Mouse (Mus musculus) thymus, adult 2 months (tissue): ENCODE measurements around the gene Dnaaf2. TPM values are rescaled to one million over a fixed set of nuclear protein-coding genes. Genes with fewer than 3 reads are reported as not detected.

ENCODE experiments used
- DNase-seq: peaks from one replicate; pipeline ENCODE4 v3.0.0; 2021
- H3K27ac ChIP-seq: fragments of 200-500 bp; 2 replicates; pipeline ENCODE4 v1.5.1; 2012; ENCODE audit warnings: low read length, control low read depth; ENCODE audit not compliant: control insufficient read depth, insufficient read depth
- H3K27me3 ChIP-seq: fragments of 200-500 bp; 2 replicates; pipeline ENCODE4 v1.6.1; 2012; ENCODE audit warnings: mild to moderate bottlenecking, low read length, moderate library complexity, mixed read lengths; ENCODE audit not compliant: control insufficient read depth, insufficient read depth
- H3K36me3 ChIP-seq: fragments of 200-500 bp; 2 replicates; pipeline ENCODE4 v1.6.1; 2012; ENCODE audit warnings: mild to moderate bottlenecking, low read length, moderate library complexity; ENCODE audit not compliant: control insufficient read depth, insufficient read depth
- H3K4me1 ChIP-seq: fragments of 200-500 bp; replicated peaks from 2 replicates; pipeline ENCODE4 v1.6.1; 2012; ENCODE audit warnings: low read length; ENCODE audit not compliant: control insufficient read depth, insufficient read depth
- H3K4me3 ChIP-seq: fragments of 200-500 bp; 2 replicates; pipeline ENCODE4 v1.5.1; 2012; ENCODE audit warnings: mild to moderate bottlenecking, low read length, control low read depth, moderate library complexity; ENCODE audit not compliant: control insufficient read depth, insufficient read depth
- CTCF ChIP-seq: fragments of 200-500 bp; IDR thresholded peaks from 2 replicates; pipeline ENCODE4 v1.5.1; 2012; ENCODE audit warnings: mild to moderate bottlenecking, control low read depth, low read length, moderate library complexity, borderline replicate concordance; ENCODE audit not compliant: control insufficient read depth, poor library complexity, insufficient read depth; ENCODE audit errors: extremely low read depth
- POLR2A ChIP-seq: fragments of 200-500 bp; IDR thresholded peaks from 2 replicates; pipeline ENCODE4 v1.6.1; 2012; ENCODE audit warnings: mild to moderate bottlenecking, low read length, control low read depth, moderate library complexity; ENCODE audit not compliant: control insufficient read depth, poor library complexity, insufficient read depth; ENCODE audit errors: extremely low read depth
- WGBS: fragments of 180-500 bp; shearing (Covaris S2); methylation state at CpG from one replicate; pipeline ENCODE4 v1.1.7; 2018; 5-methylcytosine and 5-hydroxymethylcytosine counted together
- polyA plus RNA-seq: library from polyadenylated mRNA; depleted of rRNA; stranded (reverse); fragments of >200 nt; gene quantifications from 2 replicates; pipeline ENCODE4 v1.2.3, GENCODE M21; 2012

The Dnaaf2 gene
- polyA plus RNA-seq, 1 experiment, result 4.8 TPM

- 94% methylated on average over 16 of the region's 16 CpGs for whole genome bisulfite sequencing
- TF ChIP-seq CTCF, result no peak
- no peak for TF ChIP-seq POLR2A
- Histone ChIP-seq H3K27me3 (no peaks in the 10 kb centered on the region), H3K4me1 (no peaks in the 10 kb centered on the region), H3K27ac (no peak within 1 kb of the TSS), H3K4me3 (no peak within 1 kb of the TSS), H3K36me3 (no peaks in the 10 kb centered on the region)
- DNase-seq, result no peak
Observed at GRCm38 (mm10) chr12:69204052-69204833, 6.0 kb upstream of the Dnaaf2 start, which contains the start of gene Gm49384. Gene Gm49384 (minus strand): TSS chr12:69204267.

GRCm38 (mm10) chr12:69198985-69199384 lies 756 bp upstream of the Dnaaf2 start:
- Histone ChIP-seq H3K4me3 (no peak overlapping the region), H3K36me3 (no peaks in the 10 kb centered on the region), H3K4me1 (peaks cover 3% of the 10 kb centered on the region; the same call in 1 of the 2 replicates), H3K27me3 (no peaks in the 10 kb centered on the region), H3K27ac (no peak overlapping the region)
- TF ChIP-seq POLR2A, result no peak
- no peak for TF ChIP-seq CTCF
- DNase-seq, result no peak

- TF ChIP-seq CTCF (no peak), POLR2A (no peak)
- no peaks in the 10 kb centered on the region for H3K36me3 ChIP-seq
- WGBS, result under 1% methylated on average over 94 of the region's 94 CpGs
- peaks cover 3% of the 10 kb centered on the region; the same call in 1 of the 2 replicates for H3K4me1 ChIP-seq
- H3K27ac ChIP-seq, result peak overlapping the region; percentile 6; the same call in 1 of the 2 replicates
- DNase-seq, result peak; percentile 51
- H3K4me3 ChIP-seq, result peak overlapping the region; percentile 99
- H3K27me3 ChIP-seq, result no peaks in the 10 kb centered on the region
Observed at GRCm38 (mm10) chr12:69197378-69198163, 658 bp downstream of the Dnaaf2 start.

- Histone ChIP-seq H3K36me3 (no peaks in the 10 kb centered on the region), H3K27me3 (no peaks in the 10 kb centered on the region), H3K27ac (peak within 1 kb of the TSS; percentile 6; the same call in 1 of the 2 replicates), H3K4me1 (peaks cover 3% of the 10 kb centered on the region; the same call in 1 of the 2 replicates), H3K4me3 (peak within 1 kb of the TSS; percentile 99)
- TF ChIP-seq POLR2A (peak; percentile 73; the same call in 1 of the 2 replicates), CTCF (no peak)
- WGBS, result under 1% methylated on average over 75 of the region's 75 CpGs
- peak; percentile 60 for DNase-seq
Observed at GRCm38 (mm10) chr12:69196444-69197377, 1.5 kb downstream of the Dnaaf2 start, which contains the start of gene Gm49383. Gene Gm49383 (minus strand): TSS chr12:69197104.

GRCm38 (mm10) chr12:69192637-69193036 lies 5.6 kb downstream of the Dnaaf2 start:
- peaks cover 15% of the 10 kb centered on the region; the same call in 1 of the 2 replicates for H3K36me3 ChIP-seq
- H3K27ac ChIP-seq, result no peak overlapping the region
- H3K4me1 ChIP-seq, result no peaks in the 10 kb centered on the region
- TF ChIP-seq CTCF (no peak), POLR2A (no peak)
- H3K27me3 ChIP-seq, result no peaks in the 10 kb centered on the region
- H3K4me3 ChIP-seq, result no peak overlapping the region
- 99% methylated on average over 2 of the region's 2 CpGs for WGBS
- DNase-seq, result no peak

- TF ChIP-seq CTCF (no peak), POLR2A (no peak)
- Histone ChIP-seq H3K4me3 (no peak overlapping the region), H3K27ac (no peak overlapping the region), H3K27me3 (no peaks in the 10 kb centered on the region), H3K36me3 (peaks cover 15% of the 10 kb centered on the region; the same call in 1 of the 2 replicates), H3K4me1 (no peaks in the 10 kb centered on the region; the same call in 1 of the 2 replicates)
- no peak for DNase-seq
- WGBS, result 91% methylated on average over 5 of the region's 5 CpGs
Observed at GRCm38 (mm10) chr12:69191396-69191795, 6.8 kb downstream of the Dnaaf2 start.
